Mouse (Mus musculus): ENCODE measurements around the gene Tmem63b.
"Not testable (repeated sequence)": the region's sequence is repeated elsewhere in the genome, so short reads cannot be mapped to it uniquely, and the experiment has no call there.

Tmem63b gene

DNA sequence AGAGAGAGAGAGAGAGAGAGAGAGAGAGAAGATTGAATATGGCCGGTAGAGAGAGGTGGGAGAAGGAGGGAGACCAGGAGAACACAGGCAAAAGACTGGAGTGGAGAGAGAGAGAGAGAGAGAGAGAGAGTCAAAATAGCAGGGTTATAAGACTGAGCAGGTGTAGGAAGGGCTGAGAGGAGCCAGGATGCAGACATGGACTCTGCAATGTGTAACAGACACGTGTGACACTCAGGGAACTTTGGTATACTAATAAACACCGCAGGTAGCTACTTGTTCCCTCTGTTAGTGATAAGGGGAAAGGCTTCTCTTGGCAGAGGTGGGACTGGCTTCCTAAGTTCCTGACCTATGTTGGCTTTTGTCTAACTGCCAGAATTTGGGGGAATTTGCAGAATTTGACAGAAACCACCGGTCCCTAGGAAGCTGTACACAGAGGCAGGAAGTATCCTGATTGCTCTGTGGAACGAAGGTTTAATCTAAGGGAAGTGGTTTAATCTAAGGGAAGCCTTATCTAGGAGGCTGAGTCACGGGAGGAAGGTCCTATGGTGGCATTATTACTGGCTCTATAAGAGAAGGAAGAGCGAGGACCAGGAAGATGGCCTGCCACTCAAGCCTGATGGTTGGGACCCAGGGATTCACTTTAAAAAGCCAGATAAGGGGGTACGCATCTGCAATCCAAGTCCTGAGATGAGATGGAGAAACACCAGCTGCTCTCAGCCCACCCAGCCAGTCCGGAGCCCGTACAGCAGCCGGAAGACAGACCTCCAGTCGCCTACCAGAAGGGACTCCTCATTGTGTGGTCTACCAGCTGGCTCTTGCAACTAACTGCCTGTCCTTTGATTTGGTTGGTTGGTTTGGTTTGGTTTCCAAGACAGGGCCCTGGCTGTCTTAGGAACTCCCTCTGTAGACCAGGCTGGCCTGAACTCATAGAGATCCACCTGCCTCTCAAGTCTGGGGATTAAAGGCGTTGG, 57.5 kb downstream of the Tmem63b start:
- in situ Hi-C loops (cut with MboI, MseI), result loop anchor here (5.0 kb wide), 1 partner anchor 42 kb away; no protein-coding TSS in a partner anchor

DNA sequence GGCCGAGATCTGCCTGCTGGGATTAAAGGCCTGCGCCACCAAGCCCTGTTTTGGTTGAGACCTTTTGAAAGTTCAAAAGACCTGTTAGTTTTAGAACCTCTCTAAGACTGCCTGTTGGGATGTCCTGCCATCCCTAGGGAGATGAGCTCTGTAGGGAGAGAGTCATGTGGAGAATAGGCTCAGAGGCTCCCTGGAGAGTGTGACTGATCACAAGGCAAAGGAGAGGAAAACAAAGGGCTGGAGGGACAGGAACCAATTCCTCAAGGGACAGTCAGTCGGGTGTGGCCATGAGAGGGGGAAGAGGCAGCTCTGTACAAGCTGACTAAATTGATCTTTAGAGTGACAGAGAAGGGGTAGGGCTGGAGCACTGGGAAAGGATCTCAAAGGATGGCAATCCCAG, 58.5 kb downstream of the Tmem63b start:
- in situ Hi-C loops (cut with MboI, MseI), result loop anchor here (5.0 kb wide), 1 partner anchor 41 kb away; no protein-coding TSS in a partner anchor

DNA sequence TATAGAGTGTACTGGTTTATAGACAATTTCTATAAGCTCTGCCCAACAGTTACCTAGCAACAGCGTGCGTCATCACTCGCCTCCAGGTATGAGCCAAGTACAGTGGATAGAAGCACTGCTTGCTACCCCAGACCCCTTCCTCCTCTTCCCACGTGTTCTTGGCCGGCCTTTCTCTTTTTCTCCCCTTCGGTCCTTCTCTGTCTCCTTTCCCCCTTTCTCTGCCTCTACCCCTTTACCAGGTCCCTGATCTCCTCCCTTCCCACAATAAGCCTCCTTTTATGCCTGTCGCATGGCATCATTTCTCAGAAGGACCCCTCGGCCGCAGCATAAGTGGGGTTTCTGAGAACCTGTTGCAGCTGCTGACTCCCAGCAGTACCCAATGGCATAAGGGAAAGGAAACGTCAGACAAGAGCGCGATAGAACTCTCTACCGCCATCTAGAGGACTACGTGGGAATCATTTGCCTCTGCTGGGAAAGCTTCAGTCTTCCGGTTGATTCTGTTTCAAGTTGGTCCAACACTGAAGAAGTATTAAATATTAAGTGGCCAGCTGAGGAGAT, 60.0 kb downstream of the Tmem63b start:
- in situ Hi-C loops (cut with MboI, MseI), result loop anchor here (5.0 kb wide), 1 partner anchor 39 kb away; no protein-coding TSS in a partner anchor

DNA sequence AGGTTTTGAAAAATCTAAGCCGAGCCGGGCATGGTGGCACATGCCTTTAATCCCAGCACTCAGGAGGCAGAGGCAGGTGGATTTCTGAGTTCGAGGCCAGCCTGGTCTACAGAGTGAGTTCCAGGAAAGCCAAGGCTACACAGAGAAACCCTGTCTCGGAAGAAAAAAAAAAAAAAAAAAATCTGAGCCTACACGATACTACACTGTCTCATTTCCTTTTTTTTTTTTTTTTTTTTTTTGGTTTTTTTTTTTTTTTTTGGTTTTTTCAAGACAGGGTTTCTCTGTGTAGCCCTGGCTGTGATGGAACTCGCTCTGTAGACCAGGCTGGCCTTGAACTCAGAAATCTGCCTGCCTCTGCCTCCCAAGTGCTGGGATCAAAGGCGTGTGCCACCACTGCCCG, 63.3 kb downstream of the Tmem63b start:
- in situ Hi-C loops (cut with MboI, MseI), result not testable (repeated sequence)

- in situ Hi-C loops (cut with MboI, MseI), result no loop called here
Observed at GRCm38 (mm10) chr17:45619386-45620256, 67.1 kb downstream of the Tmem63b start.

- in situ Hi-C loops (cut with MboI, MseI), result no loop called here
Observed at GRCm38 (mm10) chr17:45618941-45619385, 67.7 kb downstream of the Tmem63b start.

- in situ Hi-C loops (cut with MboI, MseI), result no loop called here
Observed at GRCm38 (mm10) chr17:45617655-45618054, 69.0 kb downstream of the Tmem63b start.

DNA sequence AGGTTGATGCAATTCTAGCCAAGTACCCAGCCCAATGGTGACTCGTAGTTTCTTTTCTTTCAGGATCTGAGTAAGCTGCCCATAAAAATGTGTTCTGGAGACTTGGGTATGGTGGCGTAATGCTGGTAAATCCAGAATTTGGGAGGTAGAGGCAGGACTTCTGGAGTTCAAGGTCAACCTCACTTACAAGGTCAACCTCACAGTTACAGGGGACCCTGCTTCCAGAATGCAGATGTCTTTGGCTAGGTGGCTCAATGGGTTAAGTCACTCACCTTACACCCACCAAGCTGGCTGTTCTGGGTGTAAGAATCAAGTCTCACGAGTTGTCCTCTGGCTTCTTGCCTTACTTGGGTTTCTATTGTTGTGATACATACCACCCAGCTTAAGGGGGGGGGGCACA, 70.0 kb downstream of the Tmem63b start:
- in situ Hi-C loops (cut with MboI, MseI), result no loop called here

- in situ Hi-C loops (cut with MboI, MseI), result no loop called here
Observed at GRCm38 (mm10) chr17:45616046-45616650, 70.6 kb downstream of the Tmem63b start.

DNA sequence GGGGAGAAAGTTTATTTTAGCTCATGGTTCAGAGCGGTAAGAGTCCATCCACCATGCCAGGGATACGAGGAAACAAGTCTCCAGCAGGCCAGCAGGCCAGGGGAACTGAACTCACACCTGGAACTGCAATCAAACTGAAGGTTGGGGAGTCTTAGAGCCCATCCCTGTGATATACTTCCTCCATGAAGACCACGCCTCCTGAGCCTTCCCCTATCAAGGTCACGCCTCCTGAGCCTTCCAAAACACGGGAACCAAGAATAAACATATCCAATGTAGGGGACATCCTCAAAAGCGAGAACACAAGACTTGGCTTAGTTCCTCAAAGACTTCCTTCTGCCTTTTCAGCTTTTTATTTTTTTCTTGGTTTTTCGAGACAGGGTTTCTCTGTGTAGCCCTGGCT, 73.8 kb downstream of the Tmem63b start:
- in situ Hi-C loops (cut with MboI, MseI), result no loop called here

DNA sequence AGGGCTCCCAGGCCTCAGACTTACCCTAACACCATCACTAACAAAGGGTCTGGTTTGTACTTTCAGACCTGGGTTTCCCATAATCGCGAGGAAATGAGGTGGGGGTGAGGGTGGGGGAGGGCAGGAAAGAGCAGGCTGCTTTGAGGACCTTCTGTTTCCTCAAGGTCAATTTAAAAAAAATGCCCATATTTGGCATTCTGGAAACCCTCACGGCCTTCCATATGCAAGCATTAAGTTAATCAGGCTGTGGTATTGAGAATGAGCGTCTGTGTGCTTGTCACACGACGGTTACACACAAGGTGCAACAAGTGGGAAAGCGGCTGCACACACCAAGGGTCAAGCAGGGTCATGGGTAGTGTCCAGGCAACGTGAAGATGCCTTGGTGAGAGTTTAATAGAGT, 74.7 kb downstream of the Tmem63b start:
- in situ Hi-C loops (cut with MboI, MseI), result no loop called here

Measured in T-helper 2 cell (primary cell).